Mouse (Mus musculus) liver, embryonic 14.5 days (tissue): ENCODE results near the gene Kcna7. TPM values are rescaled to one million over a fixed set of nuclear protein-coding genes. Genes with fewer than 3 reads are reported as not detected.
"Not testable (repeated sequence)": the region's sequence is repeated elsewhere in the genome, so short reads cannot be mapped to it uniquely, and the experiment has no call there.

Source experiments
- ATAC-seq: fragments of 200-750 bp; cut with Nextera tagmentation; 2 replicates; pipeline ENCODE4 v1.8.0; 2017; ENCODE audit warnings: moderate number of reproducible peaks, mild to moderate bottlenecking, moderate library complexity; ENCODE audit not compliant: insufficient read depth
- DNase-seq, 3 experiments: peaks; one replicate each; pipeline ENCODE4 v3.0.0-alpha.2; 2012 to 2013; ENCODE audit warnings: low read depth in 3 of 3, low spot score in 3 of 3
- H3K27ac ChIP-seq: fragments of 300-500 bp; sonication (generic); 2 replicates; pipeline ENCODE4 v1.5.1; 2014; ENCODE audit warnings: moderate library complexity, mild to moderate bottlenecking, control low read depth, inconsistent platforms
- H3K27me3 ChIP-seq: fragments of 300-500 bp; sonication (generic); 2 replicates; pipeline ENCODE4 v1.6.1; 2014; ENCODE audit warnings: mild to moderate bottlenecking, low read length, moderate library complexity; ENCODE audit not compliant: control insufficient read depth, insufficient read depth
- H3K36me3 ChIP-seq: fragments of 300-500 bp; sonication (generic); replicated peaks from 2 replicates; pipeline ENCODE4 v1.6.1; 2014; ENCODE audit warnings: low read depth; ENCODE audit not compliant: control insufficient read depth, insufficient read depth
- H3K4me1 ChIP-seq, 2 experiments: fragments of 200-500 bp in 1 of 2; fragments of 300-500 bp in 1 of 2; sonication (generic) in 1 of 2; replicated peaks; 2 replicates each; pipeline ENCODE4 v1.6.1; 2012 to 2014; ENCODE audit warnings: antibody characterized with exemption in 1 of 2, inconsistent platforms in 1 of 2, low read length in 1 of 2; ENCODE audit not compliant: control insufficient read depth in 2 of 2, insufficient read depth in 2 of 2
- H3K4me2 ChIP-seq: fragments of 300-500 bp; sonication (generic); 2 replicates; pipeline ENCODE4 v1.6.1; 2014; ENCODE audit warnings: low read depth, mild to moderate bottlenecking, control low read depth, moderate library complexity
- H3K4me3 ChIP-seq, 2 experiments: fragments of 200-500 bp in 1 of 2; fragments of 300-500 bp in 1 of 2; sonication (generic) in 1 of 2; 2 replicates each; pipeline ENCODE4 v1.5.1; 2012 to 2014; ENCODE audit warnings: low read depth in 2 of 2, low read length in 2 of 2, mild to moderate bottlenecking in 2 of 2, control low read depth in 1 of 2, inconsistent platforms in 1 of 2, moderate library complexity in 1 of 2; ENCODE audit not compliant: insufficient read depth in 1 of 2
- H3K9ac ChIP-seq: fragments of 300-500 bp; sonication (generic); replicated peaks from 2 replicates; pipeline ENCODE4 v1.6.1; 2014; ENCODE audit warnings: mild to moderate bottlenecking, control low read depth, moderate library complexity
- H3K9me3 ChIP-seq: fragments of 300-500 bp; sonication (generic); 2 replicates; pipeline ENCODE4 v1.6.1; 2016; ENCODE audit warnings: low read length, mixed read lengths; ENCODE audit not compliant: control insufficient read depth
- CTCF ChIP-seq: IDR thresholded peaks from 2 replicates; pipeline ENCODE4 v1.5.1; 2016; ENCODE audit warnings: antibody characterized with exemption, low read depth, control low read depth
- EP300 ChIP-seq: IDR thresholded peaks from 2 replicates; pipeline ENCODE4 v1.6.1; 2016; ENCODE audit warnings: antibody characterized with exemption, low read depth
- WGBS: fragments of 180-500 bp; shearing (Covaris S2); extraction: QIAGEN DNeasy Blood & Tissue Kit; methylation state at CpG from one replicate; pipeline ENCODE4 v1.1.7; 2014; ENCODE audit not compliant: insufficient replicate concordance; 5-methylcytosine and 5-hydroxymethylcytosine counted together
- polyA plus RNA-seq, 2 experiments: library from polyadenylated mRNA; depleted of rRNA in 1 of 2; stranded (reverse) in 1 of 2; unstranded in 1 of 2; fragments of >200 nt; fragmentation: Nextera tagmentation in 1 of 2; extraction: Ambion mirVana in 1 of 2; gene quantifications; 2 replicates each; pipeline versions ENCODE4 v1.2.1 to v1.2.3; 2012 to 2014

Gene Kcna7
- polyA plus RNA-seq (2012; rRNA removed): not detected in 2 replicates
- polyA plus RNA-seq (2014; fragmentation: Nextera tagmentation; extraction: Ambion mirVana): not detected in 2 replicates

- H3K27me3 ChIP-seq: peaks cover 53% of the 10 kb centered on the region
- no peaks in the 10 kb centered on the region for H3K4me1 ChIP-seq
- peak; percentile 96 for TF ChIP-seq CTCF
- TF ChIP-seq EP300: no peak
- no peak within 1 kb of the TSS for H3K27ac ChIP-seq
- H3K9me3 ChIP-seq: no peaks in the 10 kb centered on the region
- H3K36me3 ChIP-seq: no peaks in the 10 kb centered on the region
- no peak for ATAC-seq
- no peak within 1 kb of the TSS for H3K9ac ChIP-seq
- DNase-seq: no peak
- peak within 1 kb of the TSS in 1 of 2 experiments; percentile 27; a peak in 2 of 4 replicates for H3K4me3 ChIP-seq
- peak within 1 kb of the TSS; percentile 41 for H3K4me2 ChIP-seq
- 10% methylated on average over 28 of the region's 28 CpGs for WGBS
Observed at GRCm38 (mm10) chr7:45405091-45406075, at the start of gene Kcna7. Gene Kcna7 (plus strand): TSS chr7:45405653.

GRCm38 (mm10) chr7:45356087-45356486 is 49.4 kb upstream of the Kcna7 start:
- no peak for TF ChIP-seq EP300
- DNase-seq (no peak), ATAC-seq (no peak)
- WGBS: 36% methylated on average over 13 of the region's 13 CpGs
- no peaks in the 10 kb centered on the region for H3K36me3 ChIP-seq
- H3K4me1 ChIP-seq: peaks cover 0 to 4% of the 10 kb centered on the region in 2 experiments; a peak in 1 of 4 replicates
- H3K27me3 ChIP-seq: peaks cover 12% of the 10 kb centered on the region
- no peak overlapping the region for H3K27ac ChIP-seq
- H3K4me3 ChIP-seq: no peak overlapping the region
- no peak overlapping the region for H3K9ac ChIP-seq
- H3K4me2 ChIP-seq: no peak overlapping the region
- H3K9me3 ChIP-seq: no peaks in the 10 kb centered on the region

- not testable (repeated sequence) for H3K4me2 ChIP-seq, H3K4me1 ChIP-seq, H3K27ac ChIP-seq, DNase-seq, H3K4me3 ChIP-seq, H3K36me3 ChIP-seq, H3K9ac ChIP-seq, H3K9me3 ChIP-seq, ATAC-seq
- WGBS: 45% methylated on average over 10 of the region's 11 CpGs
- peaks cover 42% of the 10 kb centered on the region for H3K27me3 ChIP-seq
Observed at GRCm38 (mm10) chr7:45359081-45359480, 46.4 kb upstream of the Kcna7 start.

GRCm38 (mm10) chr7:45360404-45361125 is 44.9 kb upstream of the Kcna7 start:
- 38% methylated on average over 18 of the region's 18 CpGs for WGBS
- Histone ChIP-seq H3K9me3 (no peaks in the 10 kb centered on the region), H3K9ac (no peak overlapping the region), H3K27me3 (peaks cover 56% of the 10 kb centered on the region), H3K27ac (no peak overlapping the region), H3K4me2 (no peak overlapping the region; the same call in 1 of the 2 replicates), H3K4me1 (peaks cover 0 to 8% of the 10 kb centered on the region in 2 experiments; a peak in 3 of 4 replicates), H3K4me3 (no peak overlapping the region), H3K36me3 (no peaks in the 10 kb centered on the region)
- TF ChIP-seq EP300: no peak
- TF ChIP-seq CTCF: no peak
- no peak for ATAC-seq
- no peak for DNase-seq
